Mouse (Mus musculus) hindbrain, postnatal 0 days (tissue): ENCODE measurements around the gene Stard9. TPM values are rescaled to one million over a fixed set of nuclear protein-coding genes. Genes with fewer than 3 reads are reported as not detected.
A peak's percentile ranks its signal among the peaks of the same experiment; 100 is the strongest.

Experiments
- ATAC-seq: fragments of 200-750 bp; cut with Nextera tagmentation; 2 replicates; pipeline ENCODE4 v1.8.0; 2017; ENCODE audit warnings: mild to moderate bottlenecking, moderate TSS enrichment, moderate library complexity
- DNase-seq: peaks from one replicate; pipeline ENCODE4 v3.0.0-alpha.2; 2015; ENCODE audit warnings: low spot score
- H3K27ac ChIP-seq: fragments of 300-500 bp; sonication (generic); 2 replicates; pipeline ENCODE4 v1.5.1; 2014; ENCODE audit warnings: mild to moderate bottlenecking
- H3K27me3 ChIP-seq: fragments of 300-500 bp; sonication (generic); 2 replicates; pipeline ENCODE4 v1.6.1; 2014; ENCODE audit warnings: low read length, mixed read lengths; ENCODE audit not compliant: insufficient read depth
- H3K36me3 ChIP-seq: fragments of 300-500 bp; sonication (generic); 2 replicates; pipeline ENCODE4 v1.6.1; 2014; ENCODE audit warnings: low read length, mixed read lengths; ENCODE audit not compliant: insufficient read depth
- H3K4me1 ChIP-seq: fragments of 300-500 bp; sonication (generic); 2 replicates; pipeline ENCODE4 v1.6.1; 2014; ENCODE audit warnings: antibody characterized with exemption, low read length, mixed read lengths; ENCODE audit not compliant: insufficient read depth
- H3K4me2 ChIP-seq: fragments of 300-500 bp; sonication (generic); 2 replicates; pipeline ENCODE4 v1.6.1; 2014; ENCODE audit warnings: low read depth, mild to moderate bottlenecking, low read length, moderate library complexity, mixed read lengths
- H3K4me3 ChIP-seq: fragments of 300-500 bp; sonication (generic); 2 replicates; pipeline ENCODE4 v1.5.1; 2014; ENCODE audit warnings: low read length
- H3K9ac ChIP-seq: fragments of 300-500 bp; sonication (generic); replicated peaks from 2 replicates; pipeline ENCODE4 v1.6.1; 2014; ENCODE audit warnings: mild to moderate bottlenecking, low read length, moderate library complexity, mixed read lengths
- H3K9me3 ChIP-seq: fragments of 300-500 bp; sonication (generic); 2 replicates; pipeline ENCODE4 v1.6.1; 2016; ENCODE audit warnings: low read length, mixed read lengths
- CTCF ChIP-seq: IDR thresholded peaks from 2 replicates; pipeline ENCODE4 v1.5.1; 2016; ENCODE audit warnings: antibody characterized with exemption, control low read depth, low read depth
- WGBS: fragments of 180-500 bp; shearing (Covaris S2); extraction: QIAGEN DNeasy Blood & Tissue Kit; methylation state at CpG from one replicate; pipeline ENCODE4 v1.1.7; 2014; 5-methylcytosine and 5-hydroxymethylcytosine counted together
- polyA plus RNA-seq: library from polyadenylated mRNA; unstranded; fragments of >200 nt; fragmentation: Nextera tagmentation; extraction: Ambion mirVana; gene quantifications from 2 replicates; pipeline ENCODE4 v1.2.1, GENCODE M21; 2015
- total RNA-seq: library from RNA; depleted of rRNA; stranded (reverse); fragments of >200 nt; gene quantifications from 2 replicates; pipeline ENCODE4 v1.2.3, GENCODE M21; 2014; rRNA removed

The Stard9 gene
- total and polyA plus RNA-seq, 2 experiments from 2014 or later = 3.1 to 18.5 TPM

DNA sequence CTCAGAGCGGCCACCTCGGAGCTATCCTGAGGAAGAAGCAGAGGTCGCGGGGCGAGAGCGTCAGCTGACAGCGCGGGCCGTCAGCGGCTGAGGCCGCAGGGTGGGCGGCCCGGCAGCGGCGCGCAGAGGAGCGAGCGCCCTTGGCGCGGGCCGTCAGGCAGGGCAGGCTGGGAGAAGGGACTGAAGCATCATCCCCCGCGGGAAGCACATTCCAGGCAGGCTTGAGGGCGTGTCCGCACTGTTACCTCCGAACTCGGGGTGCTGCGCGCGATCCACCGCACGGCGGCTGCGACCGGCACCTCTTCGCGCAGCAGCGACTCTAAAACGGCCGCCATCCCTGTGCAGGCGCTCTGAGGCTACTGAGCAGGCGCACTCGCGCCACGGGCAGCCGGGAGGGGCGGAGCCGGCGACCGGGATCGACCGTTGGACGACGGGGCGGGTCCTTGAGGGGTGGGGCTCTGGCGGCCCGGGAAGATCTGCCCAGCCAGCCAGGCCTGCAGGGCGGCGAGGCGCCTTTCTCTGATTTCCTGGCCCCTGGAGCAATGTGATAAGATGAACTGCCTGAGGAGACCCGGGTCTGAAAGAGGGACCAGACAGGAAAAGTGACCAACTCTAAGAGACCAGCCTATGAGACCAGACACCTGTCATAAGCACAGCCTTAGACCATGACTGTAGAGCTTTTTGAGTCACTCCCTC is 102.4 kb downstream of the Stard9 start:
- ATAC-seq (peak; percentile 99), DNase-seq (peak; percentile 96)
- Histone ChIP-seq H3K9me3 (no peaks in the 10 kb centered on the region), H3K27ac (peak overlapping the region; percentile 95), H3K4me2 (peak overlapping the region; percentile 98), H3K27me3 (no peaks in the 10 kb centered on the region), H3K36me3 (peaks cover 16% of the 10 kb centered on the region; the same call in 1 of the 2 replicates), H3K9ac (peak overlapping the region; percentile 90), H3K4me3 (peak overlapping the region; percentile 94), H3K4me1 (peaks cover 23% of the 10 kb centered on the region)
- WGBS = under 1% methylated on average over 61 of the region's 61 CpGs
- TF ChIP-seq CTCF = peak; percentile 31

- Histone ChIP-seq H3K4me3 (peak overlapping the region; percentile 94), H3K4me1 (peaks cover 23% of the 10 kb centered on the region), H3K9ac (peak overlapping the region; percentile 90), H3K9me3 (no peaks in the 10 kb centered on the region), H3K4me2 (peak overlapping the region; percentile 98), H3K36me3 (peaks cover 13% of the 10 kb centered on the region; the same call in 1 of the 2 replicates), H3K27me3 (no peaks in the 10 kb centered on the region), H3K27ac (peak overlapping the region; percentile 95)
- 34% methylated on average over 7 of the region's 7 CpGs for WGBS
- TF ChIP-seq CTCF = no peak
- no peak for ATAC-seq
- DNase-seq = no peak
Observed at GRCm38 (mm10) chr2:120731877-120732530, 103.1 kb downstream of the Stard9 start.

GRCm38 (mm10) chr2:120745496-120745895 is 116.6 kb downstream of the Stard9 start:
- Histone ChIP-seq H3K9ac (no peak overlapping the region), H3K36me3 (peaks cover 31% of the 10 kb centered on the region), H3K4me2 (no peak overlapping the region), H3K27ac (no peak overlapping the region), H3K4me3 (no peak overlapping the region), H3K9me3 (no peaks in the 10 kb centered on the region), H3K4me1 (no peaks in the 10 kb centered on the region), H3K27me3 (no peaks in the 10 kb centered on the region)
- ATAC-seq = no peak
- DNase-seq = no peak
- no peak for TF ChIP-seq CTCF
- WGBS = 96% methylated on average over 1 of the region's 1 CpGs

- H3K36me3 ChIP-seq = peaks cover 34% of the 10 kb centered on the region
- H3K4me1 ChIP-seq = no peaks in the 10 kb centered on the region
- H3K27me3 ChIP-seq = no peaks in the 10 kb centered on the region
- no peak for TF ChIP-seq CTCF
- ATAC-seq (no peak), DNase-seq (no peak)
- H3K9ac ChIP-seq = no peak overlapping the region
- H3K9me3 ChIP-seq = no peaks in the 10 kb centered on the region
- no peak overlapping the region for H3K27ac ChIP-seq
- H3K4me2 ChIP-seq = no peak overlapping the region
- 100% methylated on average over 2 of the region's 2 CpGs for WGBS
- no peak overlapping the region for H3K4me3 ChIP-seq
Observed at GRCm38 (mm10) chr2:120748041-120748440, 119.1 kb downstream of the Stard9 start.

DNA sequence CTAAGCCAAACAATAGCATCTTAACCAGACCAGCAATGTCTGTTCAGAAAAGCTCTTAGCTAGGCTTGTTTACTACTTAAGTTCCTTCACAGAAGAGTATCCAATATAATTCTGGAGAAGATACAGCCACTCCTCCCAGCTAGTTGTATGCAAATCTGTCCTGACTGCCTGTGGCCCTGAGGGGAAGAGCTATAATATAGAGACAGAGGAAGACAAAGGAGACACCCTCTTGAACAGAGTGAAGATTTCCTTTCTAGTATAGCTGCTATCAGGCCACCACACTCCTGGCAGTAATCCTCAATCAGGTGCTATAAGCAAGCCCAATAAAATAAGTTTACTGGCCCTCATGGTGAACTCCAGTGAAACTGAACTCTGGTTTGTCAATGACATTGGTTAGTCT is 133.0 kb downstream of the Stard9 start:
- no peak for TF ChIP-seq CTCF
- no peak overlapping the region for H3K4me2 ChIP-seq
- H3K9ac ChIP-seq = no peak overlapping the region
- H3K36me3 ChIP-seq = peaks cover 7% of the 10 kb centered on the region; the same call in 1 of the 2 replicates
- H3K4me3 ChIP-seq = no peak overlapping the region
- H3K27ac ChIP-seq = no peak overlapping the region
- no peaks in the 10 kb centered on the region for H3K27me3 ChIP-seq
- H3K9me3 ChIP-seq = no peaks in the 10 kb centered on the region
- no peaks in the 10 kb centered on the region for H3K4me1 ChIP-seq
- ATAC-seq = no peak
- no peak for DNase-seq

DNA sequence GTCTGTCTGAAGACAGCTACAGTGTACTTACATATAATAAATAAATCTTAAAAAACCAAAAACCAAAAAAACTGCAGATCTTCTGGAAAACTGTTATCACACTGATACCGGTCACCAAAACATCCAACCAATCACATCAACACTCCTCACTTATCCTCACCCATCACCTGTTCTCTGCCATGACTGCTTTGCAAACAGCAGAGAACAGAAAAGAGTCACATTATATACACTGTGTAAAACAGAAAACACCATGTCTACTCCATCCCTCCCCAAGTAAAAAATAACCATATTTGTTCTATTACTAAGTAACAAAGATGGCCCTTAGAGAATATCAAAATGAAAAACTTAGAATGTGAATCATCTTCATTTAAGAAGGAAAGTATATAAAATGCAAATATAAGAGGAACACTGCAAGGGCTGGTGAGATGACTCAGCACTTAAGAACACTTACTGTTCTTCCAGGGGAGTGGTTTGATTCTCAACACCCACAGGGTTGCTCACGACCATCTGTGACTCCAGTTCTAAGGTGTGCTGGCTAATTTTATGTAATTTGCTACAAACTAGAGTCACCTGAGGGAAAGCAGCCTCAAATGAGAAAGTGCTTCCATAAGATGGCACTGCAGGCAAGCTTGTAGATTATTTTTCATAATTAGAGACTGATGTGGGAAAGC is 141.5 kb downstream of the Stard9 start:
- ATAC-seq (no peak), DNase-seq (no peak)
- Histone ChIP-seq H3K4me1 (no peaks in the 10 kb centered on the region), H3K4me2 (no peak overlapping the region), H3K9me3 (no peaks in the 10 kb centered on the region), H3K27ac (no peak overlapping the region), H3K4me3 (no peak overlapping the region), H3K27me3 (no peaks in the 10 kb centered on the region), H3K9ac (no peak overlapping the region), H3K36me3 (no peaks in the 10 kb centered on the region; the same call in 1 of the 2 replicates)
- WGBS = 92% methylated on average over 2 of the region's 2 CpGs
- no peak for TF ChIP-seq CTCF

Other genes starting within 250 kb of the Stard9 start
- gene Ganc, start 225.2 kb upstream of the Stard9 start, total RNA-seq = 7.5 and 10.5 TPM in 2 replicates
- gene Ganc, start 225.2 kb upstream of the Stard9 start, polyA plus RNA-seq = 8.2 and 9.1 TPM in 2 replicates
- gene Tmem87a, start 225.0 kb upstream of the Stard9 start, total RNA-seq = 23.2 and 25.0 TPM in 2 replicates
- gene Tmem87a, start 225.0 kb upstream of the Stard9 start, polyA plus RNA-seq = 7.4 and 7.9 TPM in 2 replicates
- 0.42 and 5.5 TPM in 2 replicates for gene Capn3, start 173.1 kb upstream of the Stard9 start, total RNA-seq
- gene Capn3, start 173.1 kb upstream of the Stard9 start, polyA plus RNA-seq = 1.2 TPM in 2 replicates
- gene Zfp106, start 65.3 kb upstream of the Stard9 start, total RNA-seq = 58.9 and 61.5 TPM in 2 replicates
- gene Zfp106, start 65.3 kb upstream of the Stard9 start, polyA plus RNA-seq = 40.3 and 41.6 TPM in 2 replicates
- gene Snap23, start 61.5 kb upstream of the Stard9 start, total RNA-seq = 14.7 and 20.7 TPM in 2 replicates
- 10.7 and 13.1 TPM in 2 replicates for gene Snap23, start 61.5 kb upstream of the Stard9 start, polyA plus RNA-seq
- gene Haus2, start 19.7 kb upstream of the Stard9 start, total RNA-seq = 21.2 and 22.7 TPM in 2 replicates
- gene Haus2, start 19.7 kb upstream of the Stard9 start, polyA plus RNA-seq = 36.4 and 37.2 TPM in 2 replicates
- 26.2 and 39.5 TPM in 2 replicates for gene Lrrc57, start 19.6 kb upstream of the Stard9 start, total RNA-seq
- gene Lrrc57, start 19.6 kb upstream of the Stard9 start, polyA plus RNA-seq = 26.6 and 28.4 TPM in 2 replicates
- gene Cdan1, start 221.0 kb downstream of the Stard9 start, total RNA-seq = 27.0 and 37.8 TPM in 2 replicates
- gene Cdan1, start 221.0 kb downstream of the Stard9 start, polyA plus RNA-seq = 4.9 and 5.9 TPM in 2 replicates
- 60.1 and 63.7 TPM in 2 replicates for gene Ttbk2, start 221.5 kb downstream of the Stard9 start, total RNA-seq
- gene Ttbk2, start 221.5 kb downstream of the Stard9 start, polyA plus RNA-seq = 9.2 and 9.3 TPM in 2 replicates